Mouse (Mus musculus): ENCODE data around the gene Plod3. TPM values are rescaled to one million over a fixed set of nuclear protein-coding genes. Genes with fewer than 3 reads are reported as not detected.

The Plod3 gene
- polyA plus RNA-seq, 1 experiment, result 26.1 TPM

GRCm38 (mm10) chr5:136987138-136987933, 517 bp downstream of the Plod3 start:
- Histone ChIP-seq H3K27ac (ENCODE audit: control insufficient read depth, insufficient read depth, low read depth, low read length, poor library complexity) (peak overlapping the region; percentile 79), H3K4me3 (replicated peaks; ENCODE audit: control insufficient read depth, low read depth, low read length) (peak overlapping the region; percentile 85), H3K4me1 (ENCODE audit: control insufficient read depth, insufficient read depth, low read length) (no peaks in the 10 kb centered on the region)
- under 1% methylated on average over 67 of the region's 67 CpGs for WGBS
- TF ChIP-seq POLR2A (IDR thresholded peaks at IDR 0.05; ENCODE audit: borderline replicate concordance, control insufficient read depth, low read depth, low read length), result peak; percentile 45; the same call in 1 of the 2 replicates
- no peak for TF ChIP-seq CTCF (IDR thresholded peaks at IDR 0.05; ENCODE audit: control insufficient read depth, insufficient read depth, low read length)

- peak within 1 kb of the TSS; percentile 85 for H3K4me3 ChIP-seq (replicated peaks; ENCODE audit: control insufficient read depth, low read depth, low read length)
- H3K27ac ChIP-seq (ENCODE audit: control insufficient read depth, insufficient read depth, low read depth, low read length, poor library complexity), result peak within 1 kb of the TSS; percentile 79
- WGBS, result 3% methylated on average over 12 of the region's 12 CpGs
- no peak for TF ChIP-seq POLR2A (IDR thresholded peaks at IDR 0.05; ENCODE audit: borderline replicate concordance, control insufficient read depth, low read depth, low read length)
- TF ChIP-seq CTCF (IDR thresholded peaks at IDR 0.05; ENCODE audit: control insufficient read depth, insufficient read depth, low read length), result no peak
- no peaks in the 10 kb centered on the region for H3K4me1 ChIP-seq (ENCODE audit: control insufficient read depth, insufficient read depth, low read length)
Observed at GRCm38 (mm10) chr5:136987934-136988271, 1.1 kb downstream of the Plod3 start, which contains the start of gene Znhit1. TSS of gene Znhit1 (minus strand) at chr5:136988021.

- H3K4me1 ChIP-seq (ENCODE audit: control insufficient read depth, insufficient read depth, low read length), result no peaks in the 10 kb centered on the region
- WGBS, result 20% methylated on average over 7 of the region's 7 CpGs
- no peak for TF ChIP-seq CTCF (IDR thresholded peaks at IDR 0.05; ENCODE audit: control insufficient read depth, insufficient read depth, low read length)
- no peak for TF ChIP-seq POLR2A (IDR thresholded peaks at IDR 0.05; ENCODE audit: borderline replicate concordance, control insufficient read depth, low read depth, low read length)
- H3K27ac ChIP-seq (ENCODE audit: control insufficient read depth, insufficient read depth, low read depth, low read length, poor library complexity), result peak overlapping the region; percentile 20; the same call in 1 of the 2 replicates
- H3K4me3 ChIP-seq (replicated peaks; ENCODE audit: control insufficient read depth, low read depth, low read length), result peak overlapping the region; percentile 85
Observed at GRCm38 (mm10) chr5:136988420-136988819, 1.6 kb downstream of the Plod3 start.

- no peaks in the 10 kb centered on the region for H3K4me1 ChIP-seq (ENCODE audit: control insufficient read depth, insufficient read depth, low read length)
- H3K4me3 ChIP-seq (replicated peaks; ENCODE audit: control insufficient read depth, low read depth, low read length), result no peak overlapping the region
- H3K27ac ChIP-seq (ENCODE audit: control insufficient read depth, insufficient read depth, low read depth, low read length, poor library complexity), result no peak overlapping the region
- 84% methylated on average over 6 of the region's 6 CpGs for WGBS
- TF ChIP-seq POLR2A (IDR thresholded peaks at IDR 0.05; ENCODE audit: borderline replicate concordance, control insufficient read depth, low read depth, low read length), result no peak
Observed at GRCm38 (mm10) chr5:136989801-136990200, 3.0 kb downstream of the Plod3 start.

- Histone ChIP-seq H3K4me1 (ENCODE audit: control insufficient read depth, insufficient read depth, low read length) (no peaks in the 10 kb centered on the region), H3K4me3 (replicated peaks; ENCODE audit: control insufficient read depth, low read depth, low read length) (no peak overlapping the region), H3K27ac (ENCODE audit: control insufficient read depth, insufficient read depth, low read depth, low read length, poor library complexity) (no peak overlapping the region)
- TF ChIP-seq POLR2A (IDR thresholded peaks at IDR 0.05; ENCODE audit: borderline replicate concordance, control insufficient read depth, low read depth, low read length), result no peak
- no peak for TF ChIP-seq CTCF (IDR thresholded peaks at IDR 0.05; ENCODE audit: control insufficient read depth, insufficient read depth, low read length)
- WGBS, result 58% methylated on average over 5 of the region's 5 CpGs
Observed at GRCm38 (mm10) chr5:136999449-136999848, 12.6 kb downstream of the Plod3 start.

- Histone ChIP-seq H3K27ac (ENCODE audit: control insufficient read depth, insufficient read depth, low read depth, low read length, poor library complexity) (no peak overlapping the region), H3K4me3 (replicated peaks; ENCODE audit: control insufficient read depth, low read depth, low read length) (no peak overlapping the region), H3K4me1 (ENCODE audit: control insufficient read depth, insufficient read depth, low read length) (no peaks in the 10 kb centered on the region)
- WGBS, result 75% methylated on average over 2 of the region's 2 CpGs
- no peak for TF ChIP-seq POLR2A (IDR thresholded peaks at IDR 0.05; ENCODE audit: borderline replicate concordance, control insufficient read depth, low read depth, low read length)
Observed at GRCm38 (mm10) chr5:137000612-137001011, 13.8 kb downstream of the Plod3 start.

GRCm38 (mm10) chr5:137007276-137007675, 20.5 kb downstream of the Plod3 start:
- no peak overlapping the region for H3K4me3 ChIP-seq (replicated peaks; ENCODE audit: control insufficient read depth, low read depth, low read length)
- 50% methylated on average over 8 of the region's 8 CpGs for WGBS
- no peak for TF ChIP-seq CTCF (IDR thresholded peaks at IDR 0.05; ENCODE audit: control insufficient read depth, insufficient read depth, low read length)
- TF ChIP-seq POLR2A (IDR thresholded peaks at IDR 0.05; ENCODE audit: borderline replicate concordance, control insufficient read depth, low read depth, low read length), result no peak
- no peaks in the 10 kb centered on the region for H3K4me1 ChIP-seq (ENCODE audit: control insufficient read depth, insufficient read depth, low read length)
- no peak overlapping the region for H3K27ac ChIP-seq (ENCODE audit: control insufficient read depth, insufficient read depth, low read depth, low read length, poor library complexity)

- no peaks in the 10 kb centered on the region for H3K4me1 ChIP-seq (ENCODE audit: control insufficient read depth, insufficient read depth, low read length)
- WGBS, result 17% methylated on average over 3 of the region's 3 CpGs
- TF ChIP-seq POLR2A (IDR thresholded peaks at IDR 0.05; ENCODE audit: borderline replicate concordance, control insufficient read depth, low read depth, low read length), result no peak
- TF ChIP-seq CTCF (IDR thresholded peaks at IDR 0.05; ENCODE audit: control insufficient read depth, insufficient read depth, low read length), result 0 out of 2 replicates have a peak, but pooled peaks have one; percentile 15
- no peak overlapping the region for H3K27ac ChIP-seq (ENCODE audit: control insufficient read depth, insufficient read depth, low read depth, low read length, poor library complexity)
- H3K4me3 ChIP-seq (replicated peaks; ENCODE audit: control insufficient read depth, low read depth, low read length), result no peak overlapping the region
Observed at GRCm38 (mm10) chr5:137009988-137010387, 23.2 kb downstream of the Plod3 start.
